Mouse (Mus musculus): ENCODE results near the gene Rab33a.

DNA sequence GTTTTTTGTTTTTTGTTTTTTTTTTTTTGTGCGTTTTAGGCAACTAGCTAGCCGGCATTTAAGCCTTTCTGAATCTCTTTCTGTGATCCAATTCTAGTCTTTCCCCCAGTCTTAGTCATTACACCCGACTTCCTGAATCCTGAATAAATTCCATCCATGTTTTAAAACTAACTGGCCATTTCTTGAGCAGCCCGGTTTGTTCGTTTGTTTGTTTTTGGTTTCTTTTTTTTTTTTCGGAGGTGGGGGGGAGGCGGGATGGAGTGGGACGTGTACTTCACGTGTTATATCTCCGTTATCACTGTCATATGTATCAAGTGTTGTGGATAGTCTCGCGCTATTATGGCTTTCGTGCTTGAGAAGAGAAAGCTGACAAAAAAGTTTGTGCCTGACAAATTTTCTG, 5.3 kb upstream of the Rab33a start:
- no peak for TF ChIP-seq CTCF (IDR thresholded peaks at IDR 0.05; ENCODE audit: low read depth, low read length)
- TF ChIP-seq TAL1 (conservative IDR thresholded peaks at IDR 0.05; ENCODE audit: low read depth, low read length) = no peak
- TF ChIP-seq GATA1 (IDR thresholded peaks at IDR 0.05; ENCODE audit: borderline replicate concordance, low read length) = no peak
- no peak for TF ChIP-seq POLR2AphosphoS5 (IDR thresholded peaks at IDR 0.05; ENCODE audit: insufficient replicate concordance, low read depth, low read length)

Data from G1E (cell line).